Mouse (Mus musculus) ES-E14 (cell line): Measurements from ENCODE around the gene Cel. TPM values are rescaled to one million over a fixed set of nuclear protein-coding genes. Genes with fewer than 3 reads are reported as not detected.

ENCODE experiments used
- DNase-seq: peaks from one replicate; pipeline ENCODE4 v3.0.0-alpha.2; 2013; ENCODE audit warnings: low read depth, low spot score
- H3K27ac ChIP-seq: 2 replicates; pipeline ENCODE4 v1.5.1; 2012; ENCODE audit warnings: low read depth, mild to moderate bottlenecking, low read length, moderate library complexity, mixed read lengths; ENCODE audit not compliant: poor library complexity, insufficient read depth, severe bottlenecking
- H3K36me3 ChIP-seq: 2 replicates; pipeline ENCODE4 v1.6.1; 2012; ENCODE audit warnings: mild to moderate bottlenecking, low read length, moderate library complexity, mixed read lengths; ENCODE audit not compliant: control insufficient read depth, poor library complexity, insufficient read depth, severe bottlenecking
- H3K4me1 ChIP-seq, 2 experiments: fragments of 150-350 bp in 1 of 2; sonication (generic) in 1 of 2; 2 replicates each; pipeline ENCODE4 v1.6.1; 2012; ENCODE audit warnings: low read length in 2 of 2, mild to moderate bottlenecking in 1 of 2, mixed read lengths in 1 of 2; ENCODE audit not compliant: control insufficient read depth in 2 of 2, insufficient read depth in 2 of 2, poor library complexity in 1 of 2
- H3K4me3 ChIP-seq, 2 experiments: fragments of 150-350 bp in 1 of 2; sonication (generic) in 1 of 2; 2 replicates each; pipeline ENCODE4 v1.5.1; 2012; ENCODE audit warnings: low read length in 2 of 2, low read depth in 1 of 2, mild to moderate bottlenecking in 1 of 2, mixed read lengths in 1 of 2; ENCODE audit not compliant: insufficient read depth in 1 of 2, poor library complexity in 1 of 2, severe bottlenecking in 1 of 2
- H3K9ac ChIP-seq: 2 replicates; pipeline ENCODE4 v1.6.1; 2012; ENCODE audit warnings: low read depth, mild to moderate bottlenecking, low read length, mixed read lengths; ENCODE audit not compliant: poor library complexity, insufficient read depth, severe bottlenecking
- H3K9me3 ChIP-seq: fragments of 150-350 bp; sonication (generic); 2 replicates; pipeline ENCODE4 v1.6.1; 2012; ENCODE audit warnings: low read depth, mild to moderate bottlenecking, low read length; ENCODE audit not compliant: control insufficient read depth, insufficient read depth
- CHD2 ChIP-seq: IDR thresholded peaks from 2 replicates; pipeline ENCODE4 v1.6.1; 2014; ENCODE audit warnings: mild to moderate bottlenecking, low read depth, low read length, inconsistent platforms
- HCFC1 ChIP-seq: IDR thresholded peaks from 2 replicates; pipeline ENCODE4 v1.6.1; 2012; ENCODE audit warnings: low read length, inconsistent platforms, borderline replicate concordance; ENCODE audit not compliant: insufficient read depth
- MAFK ChIP-seq: IDR thresholded peaks from 2 replicates; pipeline ENCODE4 v1.6.1; 2014; ENCODE audit warnings: mild to moderate bottlenecking, low read depth, low read length, inconsistent platforms; ENCODE audit not compliant: insufficient read depth
- ZC3H11A ChIP-seq: IDR thresholded peaks from 2 replicates; pipeline ENCODE4 v1.6.1; 2012; ENCODE audit warnings: low read depth, mild to moderate bottlenecking, inconsistent platforms, low read length, borderline replicate concordance
- ZNF384 ChIP-seq: IDR thresholded peaks from 2 replicates; pipeline ENCODE4 v1.6.1; 2012; ENCODE audit warnings: low read depth, low read length, inconsistent platforms
- in situ Hi-C, 2 experiments: fragments of 600-800 bp; cut with MboI; formaldehyde crosslinking; loops; one replicate each; pipeline ENCODE4 v1.15.1; 2025; ENCODE audit warnings: low sequenced_read_pairs in 2 of 2, inconsistent platforms in 1 of 2; ENCODE audit not compliant: unreplicated experiment in 2 of 2
- total RNA-seq: library from RNA; depleted of rRNA; stranded (reverse); fragments of 300-350 nt; gene quantifications from 2 replicates; pipeline ENCODE4 v1.2.3, GENCODE M21; 2012

The Cel gene
- total RNA-seq, 1 experiment, result not detected

DNA sequence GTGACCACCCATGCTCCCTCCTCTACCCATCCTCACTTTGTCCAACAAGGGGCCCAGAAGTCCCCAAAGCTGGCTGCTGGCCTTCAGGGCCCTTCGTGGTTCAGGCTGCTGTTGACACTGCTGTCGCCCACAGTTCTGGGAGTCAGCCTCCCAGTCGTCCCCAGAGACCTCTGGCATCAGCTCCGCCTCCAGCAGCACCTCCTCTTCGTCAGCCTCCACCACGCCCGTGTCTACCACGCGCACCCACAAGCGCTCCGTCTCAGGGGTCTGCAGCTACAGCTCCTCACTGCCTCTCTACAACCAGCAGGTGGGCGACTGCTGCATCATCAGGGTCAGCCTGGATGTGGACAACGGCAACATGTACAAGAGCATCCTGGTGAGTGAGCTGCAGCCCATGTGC, 14.0 kb downstream of the Cel start:
- Histone ChIP-seq H3K4me3 (no peak overlapping the region), H3K36me3 (peaks cover 56% of the 10 kb centered on the region), H3K27ac (no peak overlapping the region), H3K4me1 (0 out of 4 replicates have a peak, but pooled peaks cover 0 to 2% of the 10 kb centered on the region in 2 experiments), H3K9ac (no peak overlapping the region), H3K9me3 (no peaks in the 10 kb centered on the region)
- in situ Hi-C loops, result no loop called here
- DNase-seq, result no peak
- TF ChIP-seq HCFC1 (no peak), CHD2 (no peak), ZC3H11A (no peak), MAFK (no peak), ZNF384 (no peak)

GRCm38 (mm10) chr2:28547237-28548172, 15.7 kb downstream of the Cel start:
- H3K36me3 ChIP-seq, result peaks cover 52% of the 10 kb centered on the region
- H3K27ac ChIP-seq, result no peak overlapping the region
- no peak overlapping the region for H3K4me3 ChIP-seq
- H3K9me3 ChIP-seq, result no peaks in the 10 kb centered on the region
- TF ChIP-seq CHD2 (no peak), MAFK (no peak), ZC3H11A (peak; percentile 81), ZNF384 (no peak)
- no peak overlapping the region for H3K9ac ChIP-seq
- peak; percentile 70 for DNase-seq
- in situ Hi-C loops, result no loop called here
- 0 out of 4 replicates have a peak, but pooled peaks cover 0 to 2% of the 10 kb centered on the region in 2 experiments for H3K4me1 ChIP-seq

DNA sequence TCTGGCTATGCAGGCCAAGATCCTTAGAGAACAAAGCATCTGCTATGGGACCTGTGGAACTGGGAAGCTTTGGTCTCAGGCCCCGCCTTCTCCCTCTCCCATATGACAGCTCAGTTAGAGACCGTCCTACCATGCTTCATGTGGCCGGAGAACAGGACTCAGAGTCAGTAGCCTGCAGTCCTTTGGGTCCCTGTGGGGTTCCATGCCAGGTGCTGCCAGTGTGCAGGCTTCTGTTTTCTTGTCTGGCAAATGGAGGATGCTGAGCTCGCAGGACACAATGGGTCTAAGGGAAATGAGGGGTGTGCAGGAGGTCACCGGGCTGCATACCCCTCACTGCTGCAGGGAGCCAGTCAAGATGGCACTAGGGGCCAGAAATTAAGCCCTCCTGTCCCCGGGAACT, 16.6 kb downstream of the Cel start:
- Histone ChIP-seq H3K27ac (no peak overlapping the region), H3K4me1 (0 out of 4 replicates have a peak, but pooled peaks cover 0 to 2% of the 10 kb centered on the region in 2 experiments), H3K4me3 (no peak overlapping the region), H3K9ac (no peak overlapping the region), H3K36me3 (peaks cover 44% of the 10 kb centered on the region), H3K9me3 (no peaks in the 10 kb centered on the region)
- DNase-seq, result no peak
- no peak for TF ChIP-seq ZC3H11A
- no peak for TF ChIP-seq CHD2
- no peak for TF ChIP-seq HCFC1
- no peak for TF ChIP-seq MAFK
- TF ChIP-seq ZNF384, result no peak
- in situ Hi-C loops, result no loop called here

GRCm38 (mm10) chr2:28545976-28546375, 17.2 kb downstream of the Cel start:
- H3K4me3 ChIP-seq, result no peak overlapping the region
- in situ Hi-C loops, result no loop called here
- TF ChIP-seq MAFK (no peak), ZNF384 (no peak), HCFC1 (no peak), CHD2 (no peak), ZC3H11A (no peak)
- H3K4me1 ChIP-seq, result 0 out of 4 replicates have a peak, but pooled peaks cover 0 to 2% of the 10 kb centered on the region in 2 experiments
- peaks cover 44% of the 10 kb centered on the region for H3K36me3 ChIP-seq
- no peak overlapping the region for H3K9ac ChIP-seq
- no peaks in the 10 kb centered on the region for H3K9me3 ChIP-seq
- H3K27ac ChIP-seq, result no peak overlapping the region
- DNase-seq, result no peak
